Comparison of ENCODE assay signal across 7 mouse cellular contexts in the genomic region with DNA sequence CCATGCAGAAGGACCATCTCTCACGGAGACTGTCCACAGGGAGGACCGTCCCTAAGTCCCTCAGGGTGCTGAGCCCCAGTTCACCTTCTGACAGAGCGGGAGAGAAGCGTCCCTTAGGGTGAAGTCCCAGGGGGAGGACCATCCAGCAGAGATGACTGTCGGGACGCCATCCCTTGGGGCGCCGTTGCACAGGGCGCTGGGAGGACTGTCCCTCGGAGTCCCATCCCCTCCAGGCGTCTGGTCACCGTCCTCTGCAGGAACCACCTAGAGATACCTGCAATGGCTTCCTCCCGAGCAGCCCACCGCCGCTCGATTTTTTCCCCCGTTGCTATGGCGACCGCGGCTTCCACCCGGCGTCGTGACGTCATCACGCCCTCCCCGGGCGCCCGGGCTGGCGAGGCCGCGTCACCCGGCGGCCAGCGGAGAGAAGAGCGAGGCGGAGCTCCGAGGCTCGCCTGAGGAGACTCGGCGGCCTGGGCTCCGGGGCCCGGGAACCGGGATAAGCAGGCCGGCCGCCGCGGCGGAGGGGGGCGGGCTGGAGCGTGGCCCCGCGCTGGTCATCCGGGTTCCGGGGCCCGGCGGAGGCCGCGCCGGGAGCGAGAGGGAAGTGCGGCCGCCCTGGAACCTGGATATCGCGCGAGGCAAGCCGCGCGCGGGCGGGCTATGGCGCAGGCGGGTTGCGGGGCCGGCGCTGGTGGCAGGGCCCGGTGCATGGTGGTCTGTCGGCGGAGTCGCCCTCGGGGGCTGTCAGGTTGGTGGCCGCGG. TPM values are rescaled to one million over a fixed set of nuclear protein-coding genes. Genes with fewer than 3 reads are reported as not detected.
DNase-seq lines count a peak whose midpoint lies in the region; ATAC-seq and TF ChIP-seq lines count a peak whose summit lies in the region.

A gene (plus strand): TSS at position 355 of the 765 bp plus-strand sequence.

- DNase-seq in adrenal gland, postnatal 25 days = peak; percentile 90
- DNase-seq in heart, adult 2 months = peak; percentile 94 to 97
- DNase-seq in kidney, adult 8-10 months = peak; percentile 84 to 85
- peak; percentile 81 to 90 for DNase-seq in spleen, postnatal 10 days (ENCODE audit: low spot score in 2 of 2)

- peaks cover 12% of the 10 kb centered on the region for H3K36me3 ChIP-seq in embryonic facial prominence, embryonic 12.5 days
- no peaks in the 10 kb centered on the region for H3K36me3 ChIP-seq in heart, adult 2 months (ENCODE audit: control insufficient read depth, insufficient read depth, low read length)
- peaks cover 3% of the 10 kb centered on the region; the same call in 1 of the 2 replicates for H3K36me3 ChIP-seq in limb, embryonic 13.5 days
- H3K36me3 ChIP-seq in midbrain, embryonic 16.5 days (ENCODE audit: control insufficient read depth, insufficient read depth, low read length) = no peaks in the 10 kb centered on the region

- no peaks in the 10 kb centered on the region for H3K9me3 ChIP-seq in embryonic facial prominence, embryonic 12.5 days
- no peaks in the 10 kb centered on the region for H3K9me3 ChIP-seq in limb, embryonic 13.5 days
- H3K9me3 ChIP-seq in midbrain, embryonic 16.5 days (replicated peaks; ENCODE audit: control insufficient read depth, low read length, poor library complexity, severe bottlenecking) = no peaks in the 10 kb centered on the region

- peak within 1 kb of the TSS; percentile 91 for H3K27ac ChIP-seq in embryonic facial prominence, embryonic 12.5 days
- H3K27ac ChIP-seq in heart, adult 2 months = peak within 1 kb of the TSS; percentile 96
- H3K27ac ChIP-seq in limb, embryonic 13.5 days = peak within 1 kb of the TSS; percentile 94
- H3K27ac ChIP-seq in midbrain, embryonic 16.5 days (ENCODE audit: low read length) = peak within 1 kb of the TSS; percentile 92

- H3K4me3 ChIP-seq in embryonic facial prominence, embryonic 12.5 days = peak within 1 kb of the TSS; percentile 78
- peak within 1 kb of the TSS; percentile 91 for H3K4me3 ChIP-seq in heart, adult 2 months
- peak within 1 kb of the TSS; percentile 76 for H3K4me3 ChIP-seq in limb, embryonic 13.5 days
- H3K4me3 ChIP-seq in midbrain, embryonic 16.5 days (ENCODE audit: low read depth, low read length) = peak within 1 kb of the TSS; percentile 84

- peaks cover 63% of the 10 kb centered on the region for H3K4me1 ChIP-seq in embryonic facial prominence, embryonic 12.5 days
- peaks cover 13% of the 10 kb centered on the region for H3K4me1 ChIP-seq in heart, adult 2 months (ENCODE audit: control insufficient read depth, insufficient read depth, low read length)
- peaks cover 60% of the 10 kb centered on the region for H3K4me1 ChIP-seq in limb, embryonic 13.5 days
- peaks cover 29% of the 10 kb centered on the region for H3K4me1 ChIP-seq in midbrain, embryonic 16.5 days (ENCODE audit: control insufficient read depth, insufficient read depth, low read length)

- H3K9ac ChIP-seq in embryonic facial prominence, embryonic 12.5 days = peak within 1 kb of the TSS; percentile 94
- peak within 1 kb of the TSS; percentile 97 for H3K9ac ChIP-seq in heart, adult 2 months (ENCODE audit: low read depth, low read length)
- H3K9ac ChIP-seq in limb, embryonic 13.5 days = peak within 1 kb of the TSS; percentile 95
- peak within 1 kb of the TSS; percentile 97 for H3K9ac ChIP-seq in midbrain, embryonic 16.5 days (ENCODE audit: low read depth, low read length)

- intact Hi-C loops in heart, adult 2 months (cut with DNase I) = loop anchor here (5.0 kb wide), 1 partner anchor 170 kb away; no protein-coding TSS in a partner anchor

- TF ChIP-seq EP300 in heart, adult 2 months (IDR thresholded peaks at IDR 0.05; ENCODE audit: insufficient read depth, low read depth, low read length) = no peak

- peak within 1 kb of the TSS; percentile 97 for H3K4me2 ChIP-seq in embryonic facial prominence, embryonic 12.5 days (replicated peaks)
- peak within 1 kb of the TSS; percentile 98 for H3K4me2 ChIP-seq in limb, embryonic 13.5 days (replicated peaks)
- H3K4me2 ChIP-seq in midbrain, embryonic 16.5 days (ENCODE audit: low read length) = peak within 1 kb of the TSS; percentile 82

- peak; percentile 34; the same call in 1 of the 2 replicates for TF ChIP-seq POLR2A in heart, adult 2 months (IDR thresholded peaks at IDR 0.05; ENCODE audit: insufficient read depth, low read depth, low read length)

- H3K79me2 ChIP-seq in heart, adult 2 months (replicated peaks; ENCODE audit: control insufficient read depth, insufficient read depth, low read length) = no peaks in the 10 kb centered on the region

- no peak for TF ChIP-seq CTCF in heart, adult 2 months (IDR thresholded peaks at IDR 0.05)

- ATAC-seq in embryonic facial prominence, embryonic 12.5 days (ENCODE audit: insufficient number of reproducible peaks, insufficient read depth, low FRiP score, low TSS enrichment) = peak; percentile 77
- ATAC-seq in limb, embryonic 13.5 days (ENCODE audit: low FRiP score, low read depth) = peak; percentile 86
- peak; percentile 86 for ATAC-seq in midbrain, embryonic 16.5 days

- no peaks in the 10 kb centered on the region for H3K27me3 ChIP-seq in embryonic facial prominence, embryonic 12.5 days
- no peaks in the 10 kb centered on the region for H3K27me3 ChIP-seq in heart, adult 2 months (ENCODE audit: control insufficient read depth, insufficient read depth, low read length)
- H3K27me3 ChIP-seq in limb, embryonic 13.5 days = no peaks in the 10 kb centered on the region
- no peaks in the 10 kb centered on the region for H3K27me3 ChIP-seq in midbrain, embryonic 16.5 days (ENCODE audit: control insufficient read depth, insufficient read depth, low read depth, low read length)

- under 1% methylated on average over 82 of the region's 82 CpGs for WGBS in embryonic facial prominence, embryonic 12.5 days
- WGBS in heart, adult 2 months = under 1% methylated on average over 72 of the region's 82 CpGs
- under 1% methylated on average over 67 of the region's 82 CpGs for WGBS in limb, embryonic 13.5 days
- under 1% methylated on average over 46 of the region's 82 CpGs for WGBS in midbrain, embryonic 16.5 days

RNA-seq across cellular contexts. Expression of the gene that starts here (rescaled TPM):
- 41.5 and 45.5 TPM in 2 replicates for total RNA-seq in adrenal gland, postnatal 25 days (2021)
- polyA plus RNA-seq in embryonic facial prominence, embryonic 12.5 days (2016; fragmentation: Nextera tagmentation; extraction: Ambion mirVana) = 51.9 and 52.8 TPM in 2 replicates
- 10 to 100 TPM; 12.4 to 12.5 TPM for total RNA-seq in heart, adult 2 months (2021)
- 22.9 and 30.8 TPM in 2 replicates for polyA plus RNA-seq in heart, adult 2 months (2012; rRNA removed)
- polyA plus RNA-seq in limb, embryonic 13.5 days (2015; fragmentation: Nextera tagmentation; extraction: Ambion mirVana) = 42.2 and 43.6 TPM in 2 replicates
- polyA plus RNA-seq in midbrain, embryonic 16.5 days (2015; fragmentation: Nextera tagmentation; extraction: Ambion mirVana) = 40.4 and 42.1 TPM in 2 replicates

Comparison
In these comparisons a context has a peak if more than half of its experiments do, and no peak if none do; other contexts are left out.
1. Peak in every context shown above with its lines: DNase-seq, ATAC-seq, H3K4me3 ChIP-seq and H3K27ac ChIP-seq.